Mouse (Mus musculus): ENCODE data around the gene Nacc2.

The Nacc2 gene

GRCm38 (mm10) chr2:26055046-26055746 lies 67.8 kb downstream of the Nacc2 start:
- peak; percentile 68 for DNase-seq (ENCODE audit: low spot score)

- DNase-seq (ENCODE audit: low spot score), result peak; percentile 51
Observed at GRCm38 (mm10) chr2:26052806-26053205, 70.2 kb downstream of the Nacc2 start.

- DNase-seq (ENCODE audit: low spot score), result no peak
Observed at GRCm38 (mm10) chr2:26048816-26049215, 74.2 kb downstream of the Nacc2 start.

GRCm38 (mm10) chr2:26044216-26044615 lies 78.8 kb downstream of the Nacc2 start:
- DNase-seq (ENCODE audit: low spot score), result peak; percentile 47

- no peak for DNase-seq (ENCODE audit: low spot score)
Observed at GRCm38 (mm10) chr2:26042603-26043002, 80.4 kb downstream of the Nacc2 start.

- DNase-seq (ENCODE audit: low spot score), result peak; percentile 45
Observed at GRCm38 (mm10) chr2:26041163-26041810, 81.7 kb downstream of the Nacc2 start.

GRCm38 (mm10) chr2:26039951-26040350 lies 83.1 kb downstream of the Nacc2 start:
- peak; percentile 70 for DNase-seq (ENCODE audit: low spot score)

GRCm38 (mm10) chr2:26037386-26037785 lies 85.6 kb downstream of the Nacc2 start:
- no peak for DNase-seq (ENCODE audit: low spot score)

GRCm38 (mm10) chr2:26034344-26035050 lies 88.5 kb downstream of the Nacc2 start:
- DNase-seq (ENCODE audit: low spot score), result no peak

- peak; percentile 28 for DNase-seq (ENCODE audit: low spot score)
Observed at GRCm38 (mm10) chr2:26030288-26030687, 92.7 kb downstream of the Nacc2 start.

- peak; percentile 47 for DNase-seq (ENCODE audit: low spot score)
Observed at GRCm38 (mm10) chr2:26024138-26025075, 98.6 kb downstream of the Nacc2 start.

GRCm38 (mm10) chr2:26022626-26023025 lies 100.4 kb downstream of the Nacc2 start:
- DNase-seq (ENCODE audit: low spot score), result no peak

- DNase-seq (ENCODE audit: low spot score), result no peak
Observed at GRCm38 (mm10) chr2:26022258-26022565, 100.8 kb downstream of the Nacc2 start.

GRCm38 (mm10) chr2:26021561-26022257 lies 101.3 kb downstream of the Nacc2 start, which contains the start of gene Ubac1:
Ubac1 (minus strand) TSS chr2:26021747.
- peak; percentile 91 for DNase-seq (ENCODE audit: low spot score)

- peak; percentile 65 for DNase-seq (ENCODE audit: low spot score)
Observed at GRCm38 (mm10) chr2:26020714-26021560, 102.1 kb downstream of the Nacc2 start.

GRCm38 (mm10) chr2:26019923-26020322 lies 103.1 kb downstream of the Nacc2 start:
- DNase-seq (ENCODE audit: low spot score), result no peak

- peak; percentile 24 for DNase-seq (ENCODE audit: low spot score)
Observed at GRCm38 (mm10) chr2:26017326-26017725, 105.7 kb downstream of the Nacc2 start.

GRCm38 (mm10) chr2:26013674-26014073 lies 109.3 kb downstream of the Nacc2 start:
- no peak for DNase-seq (ENCODE audit: low spot score)

GRCm38 (mm10) chr2:26011420-26011819 lies 111.6 kb downstream of the Nacc2 start:
- no peak for DNase-seq (ENCODE audit: low spot score)
